Mouse (Mus musculus): Measurements from ENCODE around the gene Abhd16b.

Abhd16b gene

GRCm38 (mm10) chr2:181487338-181488277, 5.4 kb upstream of the Abhd16b start:
- peak; percentile 62 for DNase-seq (ENCODE audit: low read depth, low spot score)

- no peak for DNase-seq (ENCODE audit: low read depth, low spot score)
Measured at GRCm38 (mm10) chr2:181491432-181492205, 1.4 kb upstream of the Abhd16b start.

GRCm38 (mm10) chr2:181492206-181492605, 800 bp upstream of the Abhd16b start:
- DNase-seq (ENCODE audit: low read depth, low spot score): no peak

GRCm38 (mm10) chr2:181494266-181494945, 1.4 kb downstream of the Abhd16b start:
- DNase-seq (ENCODE audit: low read depth, low spot score): peak; percentile 81

- peak; percentile 41 for DNase-seq (ENCODE audit: low read depth, low spot score)
Measured at GRCm38 (mm10) chr2:181495845-181496244, 2.8 kb downstream of the Abhd16b start.

- peak; percentile 84 for DNase-seq (ENCODE audit: low read depth, low spot score)
Measured at GRCm38 (mm10) chr2:181496281-181496680, 3.3 kb downstream of the Abhd16b start.

- peak; percentile 100 for DNase-seq (ENCODE audit: low read depth, low spot score)
Measured at GRCm38 (mm10) chr2:181496831-181497547, 4.0 kb downstream of the Abhd16b start, which contains the start of gene Tpd52l2. Tpd52l2 (plus strand) TSS chr2:181497142.

- DNase-seq (ENCODE audit: low read depth, low spot score): peak; percentile 96
Measured at GRCm38 (mm10) chr2:181497548-181497875, 4.5 kb downstream of the Abhd16b start.

GRCm38 (mm10) chr2:181498644-181499043, 5.6 kb downstream of the Abhd16b start:
- peak; percentile 60 for DNase-seq (ENCODE audit: low read depth, low spot score)

- no peak for DNase-seq (ENCODE audit: low read depth, low spot score)
Measured at GRCm38 (mm10) chr2:181509191-181509590, 16.2 kb downstream of the Abhd16b start.

GRCm38 (mm10) chr2:181511231-181511630, 18.2 kb downstream of the Abhd16b start:
- no peak for DNase-seq (ENCODE audit: low read depth, low spot score)

GRCm38 (mm10) chr2:181519201-181519600, 26.2 kb downstream of the Abhd16b start:
- peak; percentile 45 for DNase-seq (ENCODE audit: low read depth, low spot score)

GRCm38 (mm10) chr2:181520118-181520935, 27.3 kb downstream of the Abhd16b start, which contains the start of gene Dnajc5:
Dnajc5 (plus strand) TSS chr2:181520485.
- peak; percentile 99 for DNase-seq (ENCODE audit: low read depth, low spot score)

- DNase-seq (ENCODE audit: low read depth, low spot score): peak; percentile 22
Measured at GRCm38 (mm10) chr2:181520936-181521227, 27.9 kb downstream of the Abhd16b start.

GRCm38 (mm10) chr2:181521491-181521890, 28.5 kb downstream of the Abhd16b start:
- DNase-seq (ENCODE audit: low read depth, low spot score): no peak

- DNase-seq (ENCODE audit: low read depth, low spot score): peak; percentile 69
Measured at GRCm38 (mm10) chr2:181522811-181523210, 29.8 kb downstream of the Abhd16b start.

GRCm38 (mm10) chr2:181525526-181525925, 32.5 kb downstream of the Abhd16b start:
- peak; percentile 66 for DNase-seq (ENCODE audit: low read depth, low spot score)

- DNase-seq (ENCODE audit: low read depth, low spot score): no peak
Measured at GRCm38 (mm10) chr2:181529076-181529475, 36.1 kb downstream of the Abhd16b start.

- DNase-seq (ENCODE audit: low read depth, low spot score): no peak
Measured at GRCm38 (mm10) chr2:181532589-181532988, 39.6 kb downstream of the Abhd16b start.

GRCm38 (mm10) chr2:181536410-181536809, 43.4 kb downstream of the Abhd16b start:
- no peak for DNase-seq (ENCODE audit: low read depth, low spot score)
